Mouse (Mus musculus) kidney, adult 2 months (tissue): ENCODE measurements around the gene Dpf1. TPM values are rescaled to one million over a fixed set of nuclear protein-coding genes. Genes with fewer than 3 reads are reported as not detected.

Experiments
- DNase-seq: peaks from one replicate; pipeline ENCODE4 v3.0.0; 2021
- H3K27ac ChIP-seq: fragments of 200-500 bp; 2 replicates; pipeline ENCODE4 v1.5.1; 2012; ENCODE audit warnings: low read depth, low read length, control low read depth, inconsistent platforms; ENCODE audit not compliant: insufficient read depth
- H3K27me3 ChIP-seq: fragments of 200-500 bp; replicated peaks from 2 replicates; pipeline ENCODE4 v1.6.1; 2012; ENCODE audit warnings: mild to moderate bottlenecking, moderate library complexity, low read length, inconsistent platforms; ENCODE audit not compliant: control insufficient read depth, insufficient read depth
- H3K36me3 ChIP-seq: fragments of 200-500 bp; 2 replicates; pipeline ENCODE4 v1.6.1; 2012; ENCODE audit warnings: mild to moderate bottlenecking, moderate library complexity, low read length, inconsistent platforms; ENCODE audit not compliant: control insufficient read depth, insufficient read depth
- H3K4me1 ChIP-seq: fragments of 200-500 bp; 2 replicates; pipeline ENCODE4 v1.6.1; 2011; ENCODE audit warnings: low read length; ENCODE audit not compliant: control insufficient read depth, insufficient read depth
- H3K4me3 ChIP-seq: fragments of 200-500 bp; 2 replicates; pipeline ENCODE4 v1.5.1; 2011; ENCODE audit warnings: mild to moderate bottlenecking, low read depth, low read length, control low read depth; ENCODE audit not compliant: insufficient read depth
- CTCF ChIP-seq: fragments of 200-500 bp; conservative IDR thresholded peaks from 2 replicates; pipeline ENCODE4 v1.5.1; 2011; ENCODE audit warnings: low read depth, mild to moderate bottlenecking, control low read depth, low read length, moderate library complexity, mixed read lengths; ENCODE audit not compliant: insufficient read depth, insufficient read length
- POLR2A ChIP-seq: fragments of 200-500 bp; IDR thresholded peaks from one replicate; pipeline ENCODE4 v1.6.1; 2011; ENCODE audit warnings: low read depth, low read length, control low read depth
- WGBS: fragments of 180-500 bp; shearing (Covaris S2); methylation state at CpG from one replicate; pipeline ENCODE4 v1.1.7; 2018; 5-methylcytosine and 5-hydroxymethylcytosine counted together
- polyA plus RNA-seq: library from polyadenylated mRNA; depleted of rRNA; stranded (reverse); fragments of >200 nt; gene quantifications from 2 replicates; pipeline ENCODE4 v1.2.3, GENCODE M21; 2012

Dpf1 gene
- polyA plus RNA-seq, 1 experiment = 0.11 TPM

DNA sequence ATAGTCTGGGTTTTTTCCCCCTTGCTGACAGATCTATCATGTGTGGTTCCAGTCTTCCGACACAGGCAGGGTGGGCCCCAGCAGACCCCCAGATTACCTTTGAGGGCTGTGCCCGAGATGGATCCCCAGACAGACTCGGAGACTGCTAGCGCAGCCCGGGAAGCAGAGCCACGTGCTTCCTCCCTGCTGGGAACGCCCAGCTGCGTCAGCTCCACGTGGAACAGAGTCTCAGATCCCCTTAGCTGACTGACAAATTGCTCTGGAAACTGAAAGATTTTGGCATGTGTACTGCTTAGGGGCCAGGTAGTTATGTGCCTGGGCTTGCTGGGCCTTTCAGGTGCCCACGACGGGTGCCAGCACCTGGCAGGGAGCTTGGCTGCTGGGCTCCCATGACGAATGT lies 38.0 kb downstream of the Dpf1 start:
- Histone ChIP-seq H3K4me3 (no peak overlapping the region), H3K36me3 (no peaks in the 10 kb centered on the region), H3K4me1 (no peaks in the 10 kb centered on the region), H3K27ac (no peak overlapping the region), H3K27me3 (no peaks in the 10 kb centered on the region)
- 88% methylated on average over 12 of the region's 12 CpGs for WGBS
- TF ChIP-seq POLR2A = no peak
- TF ChIP-seq CTCF = no peak
- no peak for DNase-seq

DNA sequence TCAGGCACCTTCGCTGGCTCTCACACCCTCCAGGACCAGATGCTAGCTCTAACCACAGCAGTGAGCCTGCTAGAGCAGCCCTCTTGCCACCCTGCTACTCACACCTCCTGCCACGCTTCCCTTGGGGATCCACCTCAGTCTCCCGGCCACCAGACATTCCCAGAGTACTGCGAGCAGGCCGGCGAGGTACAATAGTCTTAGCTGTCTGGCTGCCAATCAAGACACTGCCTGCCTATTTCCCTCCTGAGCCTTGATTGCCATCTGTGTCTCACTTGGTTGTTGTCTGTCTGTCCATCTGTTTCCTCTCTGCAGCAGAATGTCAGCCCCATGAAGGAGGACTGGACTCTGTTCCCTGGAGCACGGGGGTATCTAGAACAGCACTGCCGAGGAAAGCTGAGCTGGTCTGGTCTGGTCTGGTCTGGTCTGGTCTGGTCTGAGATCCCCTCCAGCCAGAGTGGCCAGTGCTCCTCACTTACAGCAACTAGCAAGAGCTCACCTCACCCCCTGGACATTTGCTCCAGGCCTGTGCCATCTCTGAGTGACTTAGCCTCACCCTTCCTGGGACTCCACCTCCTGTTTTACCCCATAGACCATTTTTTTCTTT lies 38.8 kb downstream of the Dpf1 start:
- Histone ChIP-seq H3K27ac (no peak overlapping the region), H3K36me3 (no peaks in the 10 kb centered on the region), H3K27me3 (no peaks in the 10 kb centered on the region), H3K4me1 (no peaks in the 10 kb centered on the region), H3K4me3 (no peak overlapping the region)
- WGBS = 65% methylated on average over 8 of the region's 8 CpGs
- DNase-seq = peak; percentile 6
- TF ChIP-seq POLR2A (no peak), CTCF (no peak)

DNA sequence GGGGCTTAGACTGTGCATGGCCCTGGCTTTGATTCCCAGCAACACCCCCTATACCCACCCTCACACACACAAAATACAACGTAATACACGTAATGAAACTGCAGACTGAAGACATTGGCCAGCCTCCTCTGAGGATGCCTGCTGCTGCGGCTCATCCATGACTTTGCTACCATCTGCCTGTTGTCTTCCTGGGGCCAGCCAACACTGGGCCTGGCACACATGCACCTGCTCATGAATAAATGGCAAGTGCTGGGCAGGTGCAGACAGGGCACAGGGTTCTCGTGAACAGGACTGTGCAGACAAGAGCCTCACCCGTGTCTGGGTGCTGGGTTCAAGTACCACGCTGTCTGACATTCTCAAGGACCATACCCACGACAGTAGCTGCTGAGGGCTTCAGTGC lies 40.0 kb downstream of the Dpf1 start:
- H3K27ac ChIP-seq = no peak overlapping the region
- H3K4me3 ChIP-seq = no peak overlapping the region
- TF ChIP-seq POLR2A (no peak), CTCF (no peak)
- no peak for DNase-seq
- 95% methylated on average over 7 of the region's 7 CpGs for WGBS
- no peaks in the 10 kb centered on the region for H3K36me3 ChIP-seq
- H3K27me3 ChIP-seq = no peaks in the 10 kb centered on the region
- H3K4me1 ChIP-seq = no peaks in the 10 kb centered on the region

DNA sequence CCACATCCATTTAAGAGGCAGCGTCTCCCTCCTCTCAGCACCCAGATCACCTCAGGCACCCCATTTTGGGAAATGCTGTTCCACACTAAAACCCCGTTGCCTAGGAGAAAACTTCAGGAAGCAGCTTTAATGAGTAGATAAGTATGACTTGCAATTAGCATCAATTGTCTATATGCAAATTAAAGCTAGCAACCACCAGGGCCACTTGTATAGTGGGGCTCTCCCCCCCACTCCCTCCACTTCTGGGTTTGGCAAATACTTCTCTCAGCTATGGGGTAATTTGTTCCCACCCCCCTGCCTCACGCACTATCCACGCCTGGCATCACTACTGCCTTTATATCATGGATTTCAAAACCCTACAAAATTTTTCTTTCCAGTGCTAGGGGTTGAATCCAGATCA lies 41.8 kb downstream of the Dpf1 start:
- Histone ChIP-seq H3K4me3 (no peak overlapping the region), H3K27ac (no peak overlapping the region), H3K27me3 (no peaks in the 10 kb centered on the region), H3K36me3 (no peaks in the 10 kb centered on the region), H3K4me1 (no peaks in the 10 kb centered on the region)
- 92% methylated on average over 4 of the region's 4 CpGs for WGBS
- TF ChIP-seq CTCF (no peak), POLR2A (no peak)
- no peak for DNase-seq

DNA sequence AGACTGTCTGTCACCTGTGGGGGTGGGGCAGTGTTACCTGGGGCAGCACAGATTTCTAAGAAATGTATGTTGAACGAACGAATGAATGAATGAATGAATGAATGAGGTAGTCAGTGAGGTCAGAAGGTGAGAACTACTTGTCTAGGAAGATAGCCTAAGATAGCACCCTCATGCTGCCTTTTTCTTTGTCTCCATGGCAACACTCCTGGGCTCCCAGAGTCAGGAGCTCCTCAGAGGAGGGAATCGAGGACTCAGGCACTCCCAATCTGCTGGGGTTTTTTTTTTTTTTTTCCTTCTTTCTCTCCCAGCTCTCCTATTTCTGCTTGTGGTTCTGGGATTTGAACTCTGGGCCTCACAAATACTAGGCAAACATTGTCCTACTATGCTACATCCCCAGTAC lies 42.5 kb downstream of the Dpf1 start:
- H3K4me3 ChIP-seq = no peak overlapping the region
- 84% methylated on average over 3 of the region's 3 CpGs for WGBS
- DNase-seq = no peak
- no peak overlapping the region for H3K27ac ChIP-seq
- H3K4me1 ChIP-seq = no peaks in the 10 kb centered on the region
- H3K36me3 ChIP-seq = no peaks in the 10 kb centered on the region
- no peaks in the 10 kb centered on the region for H3K27me3 ChIP-seq
- no peak for TF ChIP-seq CTCF
- TF ChIP-seq POLR2A = no peak

DNA sequence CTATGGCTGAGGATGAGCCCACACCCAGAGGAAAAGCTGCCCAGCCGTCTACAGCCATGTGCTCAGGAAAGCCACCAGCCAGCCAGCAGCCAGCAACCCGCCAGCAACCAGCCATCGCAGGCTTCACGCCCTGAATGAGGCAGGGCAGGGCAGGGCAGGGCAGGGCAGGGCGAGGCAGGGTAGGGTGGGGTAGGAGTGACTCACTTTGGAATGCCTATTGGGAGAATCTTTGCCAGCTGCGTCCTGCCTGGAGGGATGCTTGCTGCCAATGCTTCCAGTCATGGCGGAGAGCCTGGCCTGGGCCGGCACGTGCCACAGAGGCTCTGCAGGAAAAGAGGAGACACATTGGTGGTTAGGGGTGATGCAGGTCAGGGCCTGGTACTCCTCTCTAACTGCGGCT lies 46.7 kb downstream of the Dpf1 start:
- no peak overlapping the region for H3K4me3 ChIP-seq
- H3K4me1 ChIP-seq = no peaks in the 10 kb centered on the region
- TF ChIP-seq POLR2A = no peak
- TF ChIP-seq CTCF = no peak
- WGBS = 91% methylated on average over 10 of the region's 10 CpGs
- no peak for DNase-seq
- no peaks in the 10 kb centered on the region for H3K27me3 ChIP-seq
- no peaks in the 10 kb centered on the region for H3K36me3 ChIP-seq
- no peak overlapping the region for H3K27ac ChIP-seq

DNA sequence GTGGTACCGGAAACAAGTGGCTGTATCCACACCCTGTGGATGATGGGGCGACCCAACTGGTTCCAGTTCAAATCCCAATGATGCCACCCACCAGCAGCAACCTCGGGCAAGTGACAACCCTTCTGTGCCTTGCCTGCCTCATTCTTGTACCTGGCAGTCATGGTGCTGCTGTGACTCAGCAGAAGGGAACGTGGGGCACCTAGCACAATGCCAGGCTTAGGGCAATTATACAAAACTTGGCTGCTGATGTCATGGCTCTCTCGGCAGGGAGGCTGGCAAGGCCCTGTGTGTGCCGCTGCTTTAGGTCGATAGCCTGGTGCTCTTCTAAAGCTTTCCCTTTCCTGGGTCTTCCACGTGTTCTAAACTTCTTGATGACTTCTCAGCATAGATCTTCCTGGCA lies 48.5 kb downstream of the Dpf1 start:
- no peaks in the 10 kb centered on the region for H3K27me3 ChIP-seq
- no peak for TF ChIP-seq POLR2A
- no peak for TF ChIP-seq CTCF
- H3K27ac ChIP-seq = no peak overlapping the region
- DNase-seq = no peak
- 89% methylated on average over 8 of the region's 8 CpGs for WGBS
- H3K4me3 ChIP-seq = no peak overlapping the region
- H3K4me1 ChIP-seq = no peaks in the 10 kb centered on the region
- H3K36me3 ChIP-seq = no peaks in the 10 kb centered on the region
